Mouse (Mus musculus): ENCODE measurements around the gene Zfp451. TPM values are rescaled to one million over a fixed set of nuclear protein-coding genes. Genes with fewer than 3 reads are reported as not detected.
"Not testable (repeated sequence)": the region's sequence is repeated elsewhere in the genome, so short reads cannot be mapped to it uniquely, and the experiment has no call there.

Zfp451 gene
- total RNA-seq, 2 experiments from 2014 or later: 15.4 to 28.5 TPM

GRCm38 (mm10) chr1:33758488-33758887 is 55.9 kb downstream of the Zfp451 start:
- ATAC-seq (ENCODE audit: poor library complexity, severe bottlenecking): 0 out of 2 replicates have a peak, but pooled peaks have one; percentile 11

GRCm38 (mm10) chr1:33757491-33758041 is 56.8 kb downstream of the Zfp451 start, which contains the start of gene Bag2:
Gene Bag2, minus strand, starts transcription at chr1:33757795.
- ATAC-seq (ENCODE audit: poor library complexity, severe bottlenecking): peak; percentile 81

DNA sequence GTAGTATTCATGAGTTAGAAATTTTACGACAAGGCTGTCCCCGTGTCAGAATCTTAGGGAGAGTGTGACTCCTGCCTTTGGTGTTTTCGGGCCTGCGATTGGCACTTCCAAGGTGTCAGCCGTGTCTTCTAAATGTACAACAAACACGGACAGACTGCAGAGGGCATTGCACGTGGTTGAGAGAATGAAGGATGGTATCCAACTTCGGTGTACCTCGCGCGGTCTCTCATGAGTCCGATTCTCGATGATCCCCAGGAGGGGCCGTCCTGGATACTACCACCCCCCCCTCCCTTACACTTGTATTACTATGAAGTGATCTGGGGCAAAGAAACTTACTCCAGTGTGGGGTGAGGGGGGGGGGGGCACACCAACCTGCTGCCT is 57.4 kb downstream of the Zfp451 start:
- 0 out of 2 replicates have a peak, but pooled peaks have one; percentile 1 for ATAC-seq (ENCODE audit: poor library complexity, severe bottlenecking)

DNA sequence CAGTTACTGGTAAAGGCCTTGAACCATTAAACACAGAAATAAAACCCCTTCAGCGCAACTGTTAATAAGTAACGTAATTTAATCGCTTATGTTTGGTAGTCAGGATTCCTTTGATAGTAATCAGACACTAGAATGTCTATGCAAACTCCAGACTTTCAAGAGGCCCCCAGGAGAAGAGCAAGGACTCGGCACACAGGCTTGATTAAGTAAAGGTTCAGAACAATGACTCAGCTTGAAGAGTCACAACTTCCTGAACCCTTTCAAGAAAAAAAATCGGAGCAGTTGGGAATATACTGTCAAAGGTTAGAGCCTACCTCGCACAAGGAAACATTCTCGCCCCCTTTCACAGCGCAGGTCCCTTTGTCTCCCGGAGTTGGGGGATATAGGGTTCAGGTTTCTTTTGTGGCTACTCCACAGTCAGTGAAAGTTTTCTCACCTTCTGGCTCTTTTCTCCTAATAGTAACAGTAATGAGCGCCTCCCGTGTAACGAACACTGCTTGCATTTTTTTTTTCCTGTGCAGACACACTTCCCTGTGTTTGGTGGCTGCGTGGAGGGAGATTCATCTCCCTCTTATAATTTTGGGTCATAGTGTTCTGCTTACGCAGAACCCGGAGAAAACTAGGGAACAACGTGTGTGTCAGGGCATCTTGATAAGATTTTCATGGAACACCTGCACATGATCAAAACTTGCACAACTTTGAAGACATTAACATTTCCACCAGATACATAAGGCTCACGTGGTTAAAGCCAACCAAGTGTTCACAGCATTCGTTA is 58.0 kb downstream of the Zfp451 start:
- ATAC-seq (ENCODE audit: poor library complexity, severe bottlenecking): 0 out of 2 replicates have a peak, but pooled peaks have one; percentile 11

DNA sequence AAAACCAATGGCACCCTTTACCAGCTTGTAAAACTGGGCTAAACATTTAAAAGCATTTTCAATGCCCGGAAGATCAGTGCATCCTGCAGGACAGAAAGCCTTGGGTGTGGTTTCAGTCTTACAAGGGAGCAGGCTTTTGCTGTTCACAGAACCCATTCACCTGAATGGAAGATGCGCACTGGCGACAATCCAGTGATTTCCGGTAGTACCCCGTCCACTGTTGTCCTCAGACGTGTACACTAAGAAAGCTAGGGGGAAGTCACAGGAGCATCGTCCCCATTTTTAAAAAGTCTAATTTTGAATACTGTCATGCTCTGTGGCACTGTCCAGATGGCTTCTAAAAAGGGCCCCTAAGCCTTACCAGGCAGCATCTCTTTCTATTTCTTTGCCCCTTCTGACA is 58.6 kb downstream of the Zfp451 start:
- no peak for ATAC-seq (ENCODE audit: poor library complexity, severe bottlenecking)

- no peak for ATAC-seq (ENCODE audit: poor library complexity, severe bottlenecking)
Measured at GRCm38 (mm10) chr1:33754965-33755735, 59.2 kb downstream of the Zfp451 start.

GRCm38 (mm10) chr1:33754089-33754488 is 60.3 kb downstream of the Zfp451 start:
- ATAC-seq (ENCODE audit: poor library complexity, severe bottlenecking): no peak

DNA sequence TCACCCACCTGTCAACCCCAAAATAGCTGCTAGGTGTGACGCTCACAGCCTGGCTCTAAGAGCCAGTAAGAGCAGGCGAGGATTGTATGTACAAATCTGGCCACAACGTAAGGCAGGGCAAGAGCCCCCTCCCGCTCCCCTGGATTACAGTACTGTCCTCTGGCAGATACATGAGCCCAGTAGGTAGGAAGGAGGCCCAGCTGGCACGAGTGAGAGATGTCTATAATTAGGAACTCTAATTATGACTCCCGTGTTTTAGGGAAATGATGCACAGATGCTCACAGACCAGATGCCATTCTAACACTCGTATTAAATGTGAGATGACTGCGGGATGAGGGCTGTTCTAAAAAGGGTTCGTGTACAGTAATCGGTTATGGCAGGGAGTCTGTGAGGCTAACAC is 63.1 kb downstream of the Zfp451 start:
- ATAC-seq (ENCODE audit: poor library complexity, severe bottlenecking): no peak

GRCm38 (mm10) chr1:33749709-33750108 is 64.7 kb downstream of the Zfp451 start:
- ATAC-seq (ENCODE audit: poor library complexity, severe bottlenecking): not testable (repeated sequence)

DNA sequence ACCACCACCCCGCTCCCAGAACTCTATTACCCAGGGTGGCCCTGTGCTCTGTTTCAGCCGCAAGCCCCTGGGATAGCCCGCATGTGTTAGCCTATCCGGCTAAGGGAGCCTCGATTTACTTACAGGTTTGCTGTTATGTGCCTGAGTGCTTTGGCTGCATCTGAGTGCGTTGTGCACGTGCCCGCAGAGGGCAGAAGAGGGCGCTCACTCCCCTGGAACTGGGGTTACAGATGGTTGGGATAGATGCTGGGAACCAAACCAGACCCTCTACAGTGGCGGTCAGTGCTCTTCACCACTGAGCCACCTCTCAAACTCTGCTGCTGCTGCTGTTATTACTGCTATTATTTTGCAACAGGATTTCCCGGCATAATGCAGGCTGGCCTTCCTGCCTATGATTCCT is 65.3 kb downstream of the Zfp451 start:
- ATAC-seq (ENCODE audit: poor library complexity, severe bottlenecking): no peak

GRCm38 (mm10) chr1:33745901-33746300 is 68.5 kb downstream of the Zfp451 start:
- no peak for ATAC-seq (ENCODE audit: poor library complexity, severe bottlenecking)

GRCm38 (mm10) chr1:33744815-33745214 is 69.6 kb downstream of the Zfp451 start:
- ATAC-seq (ENCODE audit: poor library complexity, severe bottlenecking): not testable (repeated sequence)

- ATAC-seq (ENCODE audit: poor library complexity, severe bottlenecking): 0 out of 2 replicates have a peak, but pooled peaks have one; percentile 19
Measured at GRCm38 (mm10) chr1:33742903-33743302, 71.5 kb downstream of the Zfp451 start.

GRCm38 (mm10) chr1:33739302-33739701 is 75.1 kb downstream of the Zfp451 start:
- ATAC-seq (ENCODE audit: poor library complexity, severe bottlenecking): peak; percentile 73

- peak; percentile 81 for ATAC-seq (ENCODE audit: poor library complexity, severe bottlenecking)
Measured at GRCm38 (mm10) chr1:33738681-33739278, 75.6 kb downstream of the Zfp451 start.

DNA sequence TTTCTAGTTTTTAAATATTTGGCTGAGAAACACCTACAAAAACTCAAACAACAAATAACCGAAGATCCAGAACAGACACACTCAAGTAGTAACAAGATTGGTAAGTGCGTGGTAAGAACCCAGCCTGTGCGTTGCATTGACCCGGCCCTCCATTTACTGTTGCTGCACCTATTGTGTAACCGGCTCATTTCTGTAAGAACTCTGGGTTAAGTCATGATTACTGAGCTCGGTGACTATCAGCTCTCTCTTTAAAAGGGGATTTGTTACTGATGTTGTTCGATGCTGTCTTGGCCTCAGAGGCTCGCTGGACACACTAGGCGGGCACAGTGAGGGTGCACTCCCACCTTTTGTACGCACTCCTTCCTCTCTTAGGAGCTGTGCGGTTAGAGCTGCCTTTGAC is 76.1 kb downstream of the Zfp451 start:
- ATAC-seq (ENCODE audit: poor library complexity, severe bottlenecking): peak; percentile 50

DNA sequence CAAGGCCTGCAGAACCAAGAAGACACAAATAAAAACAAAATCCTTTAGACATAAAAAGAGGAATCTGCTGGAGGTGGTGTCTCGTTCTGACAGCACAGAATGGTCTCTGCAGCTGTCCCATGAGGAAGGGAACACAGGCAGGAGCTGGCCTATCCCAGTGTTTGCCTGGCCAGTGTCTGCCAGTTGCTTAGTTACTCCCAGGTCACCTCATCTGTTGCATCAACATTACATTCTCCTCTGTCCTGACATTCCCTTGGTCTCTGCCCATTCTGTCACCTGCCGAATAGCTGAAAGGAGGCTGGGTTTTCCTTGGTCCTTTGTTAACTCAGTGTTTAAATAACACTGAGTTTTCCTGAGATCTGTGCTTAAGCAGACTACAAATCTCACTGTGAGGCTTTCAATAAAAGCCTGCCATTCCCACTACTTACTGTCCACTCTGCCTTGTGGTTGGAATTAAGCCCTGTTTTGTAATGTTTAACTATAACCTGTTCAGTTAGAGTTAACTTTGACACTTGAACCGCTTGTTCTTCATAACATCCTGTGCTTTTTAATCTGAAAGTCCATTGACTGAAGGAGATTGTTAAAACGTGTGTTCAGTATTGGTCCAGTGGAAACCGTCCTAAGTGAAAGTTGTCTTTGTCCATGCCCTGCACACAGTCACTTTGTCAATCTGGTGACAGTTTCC is 80.3 kb downstream of the Zfp451 start:
- no peak for ATAC-seq (ENCODE audit: poor library complexity, severe bottlenecking)

- ATAC-seq (ENCODE audit: poor library complexity, severe bottlenecking): peak; percentile 25; the same call in 1 of the 2 replicates
Measured at GRCm38 (mm10) chr1:33733044-33733443, 81.4 kb downstream of the Zfp451 start.

GRCm38 (mm10) chr1:33725086-33725485 is 89.3 kb downstream of the Zfp451 start:
- no peak for ATAC-seq (ENCODE audit: poor library complexity, severe bottlenecking)

DNA sequence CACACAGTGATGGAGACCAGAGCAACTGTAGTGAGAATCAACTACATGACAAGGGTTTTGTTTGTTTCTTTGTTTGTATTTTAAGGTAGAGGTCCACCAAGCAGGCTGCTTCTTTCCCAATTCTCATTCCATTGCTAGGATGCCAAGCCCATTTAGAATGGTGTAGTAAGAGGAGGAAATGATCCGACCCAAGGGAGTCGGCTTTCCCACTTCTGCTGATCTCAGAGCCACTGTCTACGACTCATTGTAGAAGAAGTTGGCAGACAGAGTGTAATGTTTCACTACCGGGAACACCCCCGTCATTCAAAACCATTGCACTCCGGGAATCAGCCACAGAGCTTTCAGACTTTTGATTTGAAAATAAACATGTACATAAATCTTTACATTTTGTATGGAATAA is 89.9 kb downstream of the Zfp451 start:
- ATAC-seq (ENCODE audit: poor library complexity, severe bottlenecking): no peak

Measured in megakaryocyte, adult 5-6 weeks (primary cell).